Mouse (Mus musculus) lung, embryonic 16.5 days (tissue): ENCODE measurements at regions not wholly inside any gene's neighbourhood (a gene's known extent, or its start where the extent isn't known, plus 50 kb on each side); places are given as distances from the start of the nearest gene placed in this dataset.
A peak's percentile ranks its signal among the peaks of the same experiment; 100 is the strongest.

Source experiments
- ATAC-seq: fragments of 200-750 bp; cut with Nextera tagmentation; 2 replicates; pipeline ENCODE4 v1.8.0; 2017; ENCODE audit warnings: low read depth, mild to moderate bottlenecking, moderate library complexity
- H3K27ac ChIP-seq: fragments of 300-500 bp; sonication (generic); 2 replicates; pipeline ENCODE4 v1.5.1; 2014; ENCODE audit warnings: mild to moderate bottlenecking, control low read depth, low read length
- H3K27me3 ChIP-seq: fragments of 300-500 bp; sonication (generic); 2 replicates; pipeline ENCODE4 v1.6.1; 2014; ENCODE audit warnings: low read depth, low read length, mixed read lengths; ENCODE audit not compliant: control insufficient read depth, insufficient read depth
- H3K36me3 ChIP-seq: fragments of 300-500 bp; sonication (generic); 2 replicates; pipeline ENCODE4 v1.6.1; 2014; ENCODE audit warnings: low read length; ENCODE audit not compliant: control insufficient read depth, insufficient read depth
- H3K4me1 ChIP-seq: fragments of 300-500 bp; sonication (generic); replicated peaks from 2 replicates; pipeline ENCODE4 v1.6.1; 2014; ENCODE audit warnings: low read length, mixed read lengths; ENCODE audit not compliant: control insufficient read depth, insufficient read depth
- H3K4me2 ChIP-seq: fragments of 300-500 bp; sonication (generic); 2 replicates; pipeline ENCODE4 v1.6.1; 2014; ENCODE audit warnings: low read depth, low read length, control low read depth
- H3K4me3 ChIP-seq: fragments of 300-500 bp; sonication (generic); 2 replicates; pipeline ENCODE4 v1.5.1; 2014; ENCODE audit warnings: mild to moderate bottlenecking, low read length, control low read depth
- H3K9ac ChIP-seq: fragments of 300-500 bp; sonication (generic); 2 replicates; pipeline ENCODE4 v1.6.1; 2014; ENCODE audit warnings: low read length, control low read depth
- H3K9me3 ChIP-seq: fragments of 300-500 bp; sonication (generic); 2 replicates; pipeline ENCODE4 v1.6.1; 2016; ENCODE audit warnings: low read length; ENCODE audit not compliant: control insufficient read depth
- WGBS: fragments of 180-500 bp; shearing (Covaris S2); extraction: QIAGEN DNeasy Blood & Tissue Kit; methylation state at CpG from one replicate; pipeline ENCODE4 v1.1.7; 2014; 5-methylcytosine and 5-hydroxymethylcytosine counted together

GRCm38 (mm10) chr13:56359554-56359953 lies 63.2 kb upstream of the Cxcl14 start:
- Histone ChIP-seq H3K36me3 (no peaks in the 10 kb centered on the region), H3K27me3 (no peaks in the 10 kb centered on the region), H3K9ac (no peak overlapping the region), H3K4me2 (no peak overlapping the region), H3K9me3 (no peaks in the 10 kb centered on the region), H3K4me1 (no peaks in the 10 kb centered on the region), H3K4me3 (no peak overlapping the region), H3K27ac (no peak overlapping the region)
- no peak for ATAC-seq
- 85% methylated on average over 18 of the region's 18 CpGs for WGBS

GRCm38 (mm10) chr13:56360803-56361202 lies 64.5 kb upstream of the Cxcl14 start:
- H3K36me3 ChIP-seq = no peaks in the 10 kb centered on the region
- 73% methylated on average over 2 of the region's 2 CpGs for WGBS
- H3K4me1 ChIP-seq = no peaks in the 10 kb centered on the region
- H3K4me2 ChIP-seq = no peak overlapping the region
- H3K9me3 ChIP-seq = no peaks in the 10 kb centered on the region
- ATAC-seq = peak; percentile 42; the same call in 1 of the 2 replicates
- no peaks in the 10 kb centered on the region for H3K27me3 ChIP-seq
- no peak overlapping the region for H3K4me3 ChIP-seq
- H3K9ac ChIP-seq = no peak overlapping the region
- no peak overlapping the region for H3K27ac ChIP-seq

- Histone ChIP-seq H3K4me3 (no peak overlapping the region), H3K9ac (no peak overlapping the region), H3K4me1 (no peaks in the 10 kb centered on the region), H3K36me3 (no peaks in the 10 kb centered on the region), H3K27me3 (no peaks in the 10 kb centered on the region), H3K4me2 (no peak overlapping the region), H3K9me3 (no peaks in the 10 kb centered on the region), H3K27ac (no peak overlapping the region)
- no peak for ATAC-seq
- 50% methylated on average over 4 of the region's 4 CpGs for WGBS
These were observed 64.2 kb upstream of the Gm3045 start for GRCm38 (mm10) chr13:56362238-56362637.

- no peak overlapping the region for H3K4me2 ChIP-seq
- no peak overlapping the region for H3K27ac ChIP-seq
- H3K4me3 ChIP-seq = no peak overlapping the region
- no peak for ATAC-seq
- H3K36me3 ChIP-seq = no peaks in the 10 kb centered on the region
- no peak overlapping the region for H3K9ac ChIP-seq
- H3K4me1 ChIP-seq = no peaks in the 10 kb centered on the region
- no peaks in the 10 kb centered on the region for H3K9me3 ChIP-seq
- 43% methylated on average over 13 of the region's 13 CpGs for whole genome bisulfite sequencing
- H3K27me3 ChIP-seq = no peaks in the 10 kb centered on the region
These were observed 63.7 kb upstream of the Gm3045 start for GRCm38 (mm10) chr13:56362646-56363045.

- no peak overlapping the region for H3K9ac ChIP-seq
- no peak overlapping the region for H3K4me3 ChIP-seq
- no peaks in the 10 kb centered on the region; the same call in 1 of the 2 replicates for H3K4me1 ChIP-seq
- no peaks in the 10 kb centered on the region for H3K36me3 ChIP-seq
- no peak overlapping the region for H3K4me2 ChIP-seq
- no peak overlapping the region for H3K27ac ChIP-seq
- ATAC-seq = no peak
- 66% methylated on average over 2 of the region's 2 CpGs for whole genome bisulfite sequencing
- H3K27me3 ChIP-seq = no peaks in the 10 kb centered on the region
- no peaks in the 10 kb centered on the region for H3K9me3 ChIP-seq
These were observed 56.8 kb upstream of the Gm3045 start for GRCm38 (mm10) chr13:56369600-56369999.

- Histone ChIP-seq H3K4me2 (no peak overlapping the region), H3K36me3 (no peaks in the 10 kb centered on the region), H3K4me1 (no peaks in the 10 kb centered on the region; the same call in 1 of the 2 replicates), H3K4me3 (no peak overlapping the region), H3K9ac (no peak overlapping the region), H3K27me3 (no peaks in the 10 kb centered on the region), H3K9me3 (no peaks in the 10 kb centered on the region), H3K27ac (no peak overlapping the region)
- ATAC-seq = no peak
- 27% methylated on average over 5 of the region's 5 CpGs for WGBS
These were observed 55.0 kb upstream of the Gm3045 start for GRCm38 (mm10) chr13:56371374-56371773.

GRCm38 (mm10) chr13:56372003-56372725 lies 54.2 kb upstream of the Gm3045 start:
- Histone ChIP-seq H3K9ac (no peak overlapping the region), H3K4me2 (peak overlapping the region; percentile 28; the same call in 1 of the 2 replicates), H3K27me3 (no peaks in the 10 kb centered on the region), H3K4me3 (no peak overlapping the region), H3K9me3 (no peaks in the 10 kb centered on the region), H3K4me1 (no peaks in the 10 kb centered on the region; the same call in 1 of the 2 replicates), H3K36me3 (no peaks in the 10 kb centered on the region), H3K27ac (no peak overlapping the region)
- WGBS = 32% methylated on average over 20 of the region's 20 CpGs
- ATAC-seq = peak; percentile 57; the same call in 1 of the 2 replicates

- Histone ChIP-seq H3K27me3 (no peaks in the 10 kb centered on the region), H3K4me3 (no peak overlapping the region), H3K9me3 (no peaks in the 10 kb centered on the region), H3K4me1 (no peaks in the 10 kb centered on the region; the same call in 1 of the 2 replicates), H3K9ac (no peak overlapping the region), H3K27ac (no peak overlapping the region), H3K4me2 (no peak overlapping the region), H3K36me3 (no peaks in the 10 kb centered on the region)
- no peak for ATAC-seq
- 67% methylated on average over 6 of the region's 6 CpGs for WGBS
These were observed 53.7 kb upstream of the Gm3045 start for GRCm38 (mm10) chr13:56372727-56373126.
